Mouse (Mus musculus) mature B cell (primary cell): ENCODE results near the gene Tmem150a.

Source experiments
- in situ Hi-C: fragments of 300-500 bp; cut with MboI; formaldehyde crosslinking; loops from 2 replicates; pipeline ENCODE4 v1.14.3; 2019

Gene Tmem150a

DNA sequence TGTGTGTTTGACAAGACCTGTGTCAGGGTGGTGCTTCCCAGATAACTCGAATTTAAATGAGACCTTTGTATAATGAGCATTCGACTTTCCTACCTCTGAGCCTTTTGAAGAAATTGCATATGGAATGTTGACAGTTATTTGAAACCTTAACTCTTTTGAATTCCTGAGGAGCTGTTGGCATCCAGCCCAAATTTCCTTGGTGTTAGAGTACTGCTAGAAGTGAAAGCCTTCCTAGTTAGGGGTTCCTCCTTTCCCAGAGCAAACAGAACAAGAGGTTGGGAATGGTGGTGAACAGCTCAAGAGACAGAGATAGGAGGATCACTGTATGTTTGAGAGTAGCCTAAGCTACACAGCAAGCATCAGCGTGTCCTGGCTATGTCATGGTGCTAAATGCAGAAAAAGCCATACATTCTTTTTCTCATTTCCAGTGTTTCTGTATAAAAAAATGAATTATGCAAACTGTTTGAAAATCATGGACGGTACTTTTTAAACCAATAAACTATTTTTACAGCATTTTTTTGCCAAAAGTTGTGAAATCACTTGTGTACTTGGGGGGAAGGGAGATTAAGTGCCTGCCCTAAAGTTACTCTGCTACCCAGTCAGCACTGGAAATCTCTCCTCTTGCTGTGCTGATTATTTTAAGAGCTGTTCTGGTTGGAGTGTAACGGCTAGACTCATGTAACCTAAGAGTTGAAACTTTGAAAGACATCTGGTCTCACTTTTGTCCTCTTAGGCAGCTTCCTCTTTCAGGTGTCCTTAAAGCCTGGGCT lies 2.4 kb upstream of the Tmem150a start:
- in situ Hi-C loops, result no loop called here

DNA sequence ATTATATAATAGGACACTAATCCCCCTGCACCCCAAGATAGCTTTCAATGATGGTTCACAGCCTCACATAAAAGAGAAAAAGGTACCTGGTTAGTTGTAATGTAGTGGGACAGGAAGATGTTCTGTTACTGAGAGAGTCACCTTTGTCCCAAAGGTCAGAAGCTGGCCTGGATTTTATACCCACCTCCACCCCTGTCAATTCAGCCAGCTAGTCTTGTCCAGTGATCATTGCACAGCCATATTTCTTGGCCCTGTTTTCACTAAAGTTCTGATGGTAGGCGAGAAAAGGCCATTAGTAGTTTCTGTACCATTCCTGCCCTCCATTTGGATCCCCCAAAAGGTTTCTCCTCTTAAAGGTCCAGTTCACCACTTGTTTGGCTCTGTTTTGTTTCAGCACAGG lies 1.2 kb upstream of the Tmem150a start:
- in situ Hi-C loops, result no loop called here

DNA sequence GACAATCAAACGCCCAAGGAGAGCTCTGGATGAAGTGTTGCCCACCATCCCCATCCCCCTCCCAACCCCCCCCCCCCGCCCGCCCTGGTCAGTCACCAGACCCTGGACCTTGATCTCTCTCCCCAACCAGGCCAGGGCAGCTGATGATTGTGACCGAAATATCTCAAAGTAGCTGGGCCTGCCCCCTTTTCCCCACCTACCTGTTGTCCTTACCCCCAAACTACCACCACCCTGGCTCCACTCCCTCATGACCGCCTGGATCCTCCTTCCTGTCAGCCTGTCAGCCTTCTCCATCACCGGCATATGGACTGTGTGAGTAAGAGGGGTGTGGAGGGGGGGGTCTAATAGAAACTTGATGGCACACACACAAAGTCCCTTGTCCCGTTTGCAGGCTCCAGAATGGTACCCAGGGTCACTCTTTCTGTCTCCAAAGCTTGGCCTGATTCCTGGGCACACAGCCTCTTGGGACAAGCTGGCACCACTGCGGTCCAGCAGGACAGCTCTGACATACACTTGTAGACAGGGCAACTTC lies 820 bp downstream of the Tmem150a start:
- in situ Hi-C loops, result no loop called here

DNA sequence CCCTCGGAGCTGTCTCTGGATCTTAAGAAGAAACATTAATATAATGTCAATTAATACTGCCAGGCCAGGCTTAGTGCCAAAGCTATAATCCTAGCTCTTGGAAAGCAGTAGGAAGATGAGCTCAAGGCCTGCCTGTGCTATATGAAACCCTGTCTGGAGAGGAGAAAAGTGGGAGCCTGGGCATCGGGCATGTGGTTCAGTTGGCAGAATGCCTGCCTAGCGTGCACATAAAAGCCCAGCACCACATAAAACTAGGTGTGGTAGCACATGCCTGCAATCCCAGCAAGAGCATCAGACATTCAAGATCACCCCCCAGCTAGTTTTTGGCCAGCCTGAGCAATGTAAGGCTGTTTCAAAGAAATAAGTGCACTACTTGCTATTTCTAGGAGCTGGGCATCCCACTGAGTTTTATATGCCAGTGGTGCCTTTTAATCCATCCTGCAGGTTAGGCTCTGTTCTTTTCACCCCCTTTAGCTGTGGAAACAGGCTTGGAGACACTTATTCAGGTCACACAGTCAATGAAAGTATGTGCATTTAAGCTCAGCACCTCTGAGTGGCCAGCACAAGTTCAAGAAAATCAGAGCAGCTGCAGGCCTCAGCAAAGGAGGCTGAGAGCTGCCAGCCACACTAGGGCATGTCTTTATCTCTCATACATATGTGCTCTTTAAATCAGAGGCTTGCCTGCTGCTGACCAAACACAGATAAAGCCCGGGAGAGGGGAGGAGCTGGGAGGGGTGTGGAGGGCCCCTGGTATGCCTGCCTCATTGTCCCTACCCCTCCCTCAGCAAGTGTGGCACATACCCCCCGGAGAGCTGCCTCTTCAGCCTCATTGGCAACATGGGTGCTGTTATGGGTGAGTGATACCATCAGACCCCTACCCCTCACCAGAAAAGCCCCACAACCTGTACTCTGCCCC lies 2.2 kb downstream of the Tmem150a start:
- in situ Hi-C loops, result no loop called here

DNA sequence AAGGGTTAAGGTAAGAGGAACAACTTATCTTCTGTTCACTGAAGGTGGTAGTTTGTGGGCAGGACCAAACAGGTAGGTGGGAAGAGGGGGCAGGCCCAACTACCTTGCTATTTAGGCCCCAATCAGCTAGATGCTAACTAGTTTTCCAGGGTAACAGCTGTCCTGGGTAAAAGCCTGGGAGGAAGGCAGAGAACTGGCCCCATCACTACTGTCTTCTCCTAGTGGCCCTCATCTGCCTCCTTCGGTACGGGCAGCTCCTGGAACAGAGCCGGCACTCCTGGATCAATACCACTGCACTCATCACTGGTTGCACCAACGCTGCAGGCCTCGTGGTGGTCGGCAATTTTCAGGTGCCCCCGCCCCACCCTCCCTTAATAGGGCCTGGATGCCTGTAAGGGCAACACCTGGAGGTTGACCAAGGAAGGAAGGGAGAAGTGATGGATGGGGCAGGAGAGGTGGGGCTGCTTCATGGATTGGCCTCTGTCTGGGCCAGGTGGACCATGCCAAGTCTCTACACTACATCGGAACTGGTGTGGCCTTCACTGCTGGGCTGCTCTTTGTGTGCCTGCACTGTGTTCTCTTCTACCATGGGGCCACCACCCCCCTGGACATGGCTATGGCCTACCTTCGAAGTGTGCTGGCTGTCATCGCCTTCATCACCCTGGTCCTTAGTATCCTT lies 3.0 kb downstream of the Tmem150a start:
- in situ Hi-C loops, result no loop called here

DNA sequence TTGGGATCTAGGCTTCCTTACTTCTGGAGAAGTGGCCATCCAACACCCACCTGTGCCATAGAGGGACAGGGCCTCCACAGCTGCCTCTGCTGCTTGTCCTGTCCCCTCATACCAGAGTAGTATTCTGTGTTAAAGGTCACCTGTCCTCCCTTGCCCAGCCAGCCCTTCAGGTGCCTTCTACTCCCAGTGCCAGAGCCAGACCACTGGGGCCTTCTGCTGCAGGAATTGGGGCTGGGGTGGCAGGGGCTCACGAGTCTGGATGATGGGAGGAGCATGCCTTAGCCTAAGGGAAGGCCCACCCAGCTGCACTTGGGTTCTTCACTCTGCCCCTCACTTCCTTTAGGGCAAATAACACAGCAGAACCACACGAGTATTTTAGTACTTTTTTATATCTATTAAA lies 4.1 kb downstream of the Tmem150a start:
- in situ Hi-C loops, result no loop called here

DNA sequence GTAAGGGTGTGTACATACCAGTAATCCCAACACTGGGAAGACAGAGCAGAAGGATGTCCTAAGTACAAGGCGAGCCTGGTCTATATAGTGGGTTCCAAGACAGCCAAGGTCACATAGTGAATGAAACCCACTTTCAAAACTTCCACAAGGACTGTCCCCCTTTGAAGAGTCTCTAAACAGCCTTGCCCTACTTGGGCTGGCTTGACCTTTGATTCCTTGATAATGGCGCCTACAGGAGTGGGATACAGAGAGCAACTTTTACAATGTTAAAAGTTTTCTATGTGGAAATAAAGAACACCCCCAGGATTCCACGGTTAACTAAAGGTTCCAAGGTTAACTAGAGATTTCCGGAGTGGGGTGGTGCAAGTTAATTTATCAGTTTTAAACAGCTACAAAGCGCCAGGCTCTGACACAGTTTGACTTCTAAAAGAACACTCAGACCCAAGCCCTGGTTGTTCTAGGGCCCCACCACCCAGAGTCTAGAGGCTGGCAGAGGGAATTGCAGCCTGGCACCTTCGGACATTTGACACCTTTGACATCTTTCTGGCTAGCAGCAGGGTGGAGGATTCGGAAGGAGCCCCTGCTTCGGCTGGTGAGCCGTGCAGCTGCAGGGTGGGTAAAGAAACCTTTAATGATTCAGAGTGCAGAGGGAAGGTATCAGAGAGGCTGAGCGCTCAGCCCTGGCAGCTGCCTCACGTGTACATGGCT lies 4.8 kb downstream of the Tmem150a start:
- in situ Hi-C loops, result no loop called here

DNA sequence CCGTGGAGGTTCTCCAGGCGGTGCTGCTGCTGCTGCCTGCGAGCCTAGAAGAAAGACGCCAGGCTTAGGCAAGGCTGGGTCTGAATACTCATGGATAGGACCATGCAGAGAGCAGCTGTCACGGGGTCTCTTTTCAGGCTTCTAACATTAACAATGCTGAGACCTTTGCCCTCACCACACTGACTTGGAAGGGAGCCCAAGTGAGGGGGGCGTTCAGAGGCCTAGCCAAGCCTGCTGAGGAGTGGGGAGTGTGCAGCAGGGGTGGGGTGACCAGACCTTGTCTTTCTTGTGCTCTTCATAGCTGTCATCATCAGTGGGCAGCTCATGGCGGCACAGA lies 5.3 kb downstream of the Tmem150a start:
- in situ Hi-C loops, result no loop called here

DNA sequence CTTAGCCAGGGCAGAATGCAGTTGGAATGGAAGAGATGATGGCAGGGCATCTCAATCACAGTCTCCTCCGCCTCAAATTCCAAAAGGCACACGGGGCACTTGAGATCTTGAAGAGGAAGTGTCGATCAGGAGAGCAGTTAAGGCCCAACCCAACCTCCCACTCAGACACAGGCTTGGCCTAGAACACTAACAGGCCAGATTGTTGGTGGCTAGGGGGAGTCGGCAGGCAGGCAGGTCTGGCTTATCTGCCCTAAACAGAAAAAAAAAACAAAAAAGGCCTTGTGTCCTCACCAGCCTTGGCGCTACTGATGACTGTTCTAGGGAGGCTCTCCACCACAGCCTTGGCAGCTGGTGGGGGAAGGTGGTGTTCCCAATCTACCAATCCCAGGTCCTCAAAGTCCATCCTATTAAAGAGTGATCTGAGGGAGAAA lies 5.9 kb downstream of the Tmem150a start:
- in situ Hi-C loops, result no loop called here

DNA sequence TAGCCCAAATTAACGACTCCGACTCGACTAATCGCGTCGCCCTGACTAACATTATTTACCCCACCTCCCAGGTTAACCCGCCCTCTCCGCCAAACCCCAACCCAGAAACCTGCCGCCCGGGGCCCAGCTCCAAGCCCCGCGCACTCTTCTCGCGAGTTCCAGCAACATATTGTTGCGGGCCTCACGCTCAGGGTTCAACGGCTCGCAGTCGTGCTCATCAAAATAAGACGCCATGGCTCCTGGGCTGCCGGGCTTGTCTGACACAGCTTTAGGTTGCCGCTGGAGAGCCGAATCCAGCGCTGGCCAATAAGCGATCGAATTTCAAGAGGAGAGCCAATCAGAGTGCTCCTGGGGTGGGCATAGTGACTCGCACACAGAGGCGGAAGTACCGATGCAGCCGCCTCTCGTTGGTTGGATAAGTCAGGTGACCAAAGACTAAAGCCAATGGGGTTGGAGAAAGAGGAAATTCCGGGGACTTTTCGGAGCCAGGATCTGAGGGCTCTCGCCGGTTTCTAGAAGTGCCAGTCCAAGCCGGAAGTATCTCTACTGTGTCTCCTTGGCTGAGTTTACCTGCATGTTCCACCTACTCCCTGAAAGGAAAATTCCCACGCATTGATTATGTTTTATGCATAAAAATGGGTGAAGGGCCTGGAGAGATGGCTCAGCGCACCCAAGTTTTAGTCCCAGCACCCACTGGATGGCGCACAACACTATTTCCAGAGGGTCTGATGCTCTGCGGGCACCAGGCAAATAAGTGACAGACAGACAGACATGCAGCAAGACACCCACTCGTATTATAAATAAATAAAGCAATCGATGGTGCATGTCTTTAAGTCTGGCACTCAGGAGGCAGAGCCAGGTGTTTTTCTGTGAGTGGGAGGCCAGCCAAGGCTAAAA lies 7.1 kb downstream of the Tmem150a start:
- in situ Hi-C loops, result no loop called here

DNA sequence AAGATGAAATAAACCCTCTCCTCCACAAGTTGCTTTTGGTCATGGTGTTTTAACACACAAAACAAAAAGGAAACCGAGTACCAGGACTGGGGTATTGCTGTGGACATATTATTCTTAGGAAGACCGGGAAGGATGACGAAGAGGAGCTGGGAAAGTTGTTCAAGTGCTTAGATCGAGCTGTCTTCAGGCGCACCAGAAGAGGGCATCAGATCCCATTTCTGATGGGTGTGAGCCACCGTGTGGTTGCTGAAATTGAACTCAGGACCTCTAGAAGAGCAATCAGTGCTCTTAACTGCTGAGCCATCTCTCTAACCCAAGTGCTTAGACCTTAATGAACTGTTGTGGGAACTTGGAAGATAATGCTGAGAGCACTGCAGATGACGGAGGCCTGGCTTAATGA lies 8.8 kb downstream of the Tmem150a start:
- in situ Hi-C loops, result no loop called here

DNA sequence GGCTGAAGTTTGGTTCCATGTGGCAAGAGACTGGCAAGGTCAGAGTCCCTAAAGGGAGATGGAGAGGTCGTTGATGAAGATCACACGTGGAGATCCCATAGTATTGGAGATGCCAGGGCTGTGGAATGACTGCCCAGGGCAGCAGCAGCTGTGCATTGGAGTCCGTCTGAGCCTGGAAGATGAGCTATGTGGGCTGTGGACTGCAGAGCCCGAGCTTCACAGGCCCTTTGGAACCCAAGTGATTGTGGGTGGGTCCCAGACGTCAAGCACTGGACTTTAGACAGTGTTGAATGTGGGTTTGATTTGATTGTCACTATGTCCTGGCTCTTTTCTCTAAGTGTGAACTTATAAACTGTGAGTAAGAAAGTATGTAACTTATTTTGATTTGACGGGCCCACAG lies 9.7 kb downstream of the Tmem150a start:
- in situ Hi-C loops, result no loop called here

DNA sequence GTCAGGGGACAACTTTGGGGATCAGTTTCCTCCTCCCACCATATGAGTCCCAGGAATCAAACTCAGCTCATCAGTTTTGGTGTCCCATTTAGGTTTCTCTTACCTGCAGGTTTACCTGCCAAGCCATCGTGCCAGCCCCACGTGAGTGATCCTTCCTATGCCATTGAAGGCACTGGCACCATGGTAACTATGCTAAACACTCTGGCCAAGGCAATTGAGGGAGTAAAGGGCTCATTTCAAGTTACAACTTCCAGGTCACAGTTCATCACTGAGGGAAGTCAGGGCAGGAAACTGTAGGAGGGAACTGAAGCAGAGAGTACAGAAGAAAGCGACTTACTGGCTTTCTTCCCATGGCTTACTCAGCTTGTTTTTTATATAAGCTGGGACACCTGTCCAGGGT lies 11.1 kb downstream of the Tmem150a start:
- in situ Hi-C loops, result no loop called here

DNA sequence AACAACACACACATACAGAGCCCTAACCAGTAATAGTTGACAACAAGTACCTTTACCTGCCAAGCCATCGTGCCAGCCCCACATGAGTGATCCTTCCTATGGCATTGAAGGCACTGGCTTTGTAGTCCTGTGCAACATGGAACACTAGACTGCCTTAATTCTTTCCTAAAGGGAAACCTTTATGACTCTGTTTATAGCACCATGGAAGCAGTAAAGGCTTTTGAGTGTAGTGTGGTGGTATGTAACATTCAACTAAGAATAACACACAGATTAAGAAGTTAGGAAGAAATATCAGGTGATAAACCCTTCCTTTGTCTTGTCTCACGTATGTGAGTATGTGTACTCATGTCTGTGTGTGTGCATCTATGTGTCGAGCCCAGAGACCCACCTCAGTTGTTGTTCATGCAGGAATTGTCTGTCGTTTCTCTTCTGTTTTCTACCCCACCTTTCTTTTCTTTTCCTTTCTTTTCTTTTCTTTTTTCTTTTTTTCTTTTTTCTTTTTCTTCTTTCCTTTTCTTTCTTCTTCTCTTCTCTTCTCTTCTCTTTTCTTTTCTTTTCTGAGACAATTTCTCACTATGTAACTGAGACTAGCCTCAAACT lies 11.7 kb downstream of the Tmem150a start, which contains the start of gene Rnf181:
TSS of gene Rnf181 (minus strand) at position 113 of the 600 bp plus-strand sequence.
- in situ Hi-C loops, result no loop called here

DNA sequence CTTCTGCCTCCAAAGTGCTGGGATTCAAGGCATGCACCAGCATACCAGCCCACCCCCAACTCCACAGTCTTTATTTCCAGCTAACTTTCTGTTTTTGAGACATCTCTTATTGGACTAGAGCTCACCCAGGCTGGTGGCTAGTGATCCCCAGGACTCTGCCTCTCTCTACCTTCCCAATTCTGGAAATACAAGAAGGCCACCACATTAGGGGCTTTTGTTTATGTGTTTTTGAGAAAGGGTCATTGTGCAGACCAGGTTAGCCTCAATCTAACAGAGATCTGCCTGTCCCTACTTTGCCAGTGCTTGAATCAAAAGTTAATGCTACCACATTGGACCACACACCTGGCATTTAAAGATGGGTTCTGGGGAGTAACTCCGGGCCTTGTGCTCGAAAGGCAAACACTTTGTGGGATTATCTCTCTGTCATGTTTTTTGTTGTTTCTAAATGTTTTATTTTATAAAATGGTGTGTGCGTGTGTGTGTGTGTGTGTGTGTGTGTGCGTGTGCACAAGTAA lies 12.3 kb downstream of the Tmem150a start:
- in situ Hi-C loops, result no loop called here

DNA sequence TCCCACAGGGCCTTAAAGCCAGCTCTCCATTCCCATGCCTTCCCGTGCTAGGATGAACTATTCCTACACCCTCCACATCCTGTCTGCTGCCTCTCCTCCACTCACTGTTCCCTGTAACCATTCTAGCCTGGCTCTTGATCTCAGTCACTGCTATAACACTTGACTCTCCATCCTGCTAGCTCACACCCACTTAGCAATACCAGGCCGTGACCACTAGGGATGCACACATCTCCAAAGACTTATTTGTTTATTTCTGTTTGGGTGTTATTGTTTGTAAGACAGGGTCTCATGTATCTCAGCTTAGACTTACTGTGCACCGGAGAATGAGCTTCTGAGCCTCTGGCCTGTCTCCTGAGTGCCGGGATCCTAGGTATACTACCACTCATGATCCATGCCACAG lies 14.3 kb downstream of the Tmem150a start:
- in situ Hi-C loops, result no loop called here

DNA sequence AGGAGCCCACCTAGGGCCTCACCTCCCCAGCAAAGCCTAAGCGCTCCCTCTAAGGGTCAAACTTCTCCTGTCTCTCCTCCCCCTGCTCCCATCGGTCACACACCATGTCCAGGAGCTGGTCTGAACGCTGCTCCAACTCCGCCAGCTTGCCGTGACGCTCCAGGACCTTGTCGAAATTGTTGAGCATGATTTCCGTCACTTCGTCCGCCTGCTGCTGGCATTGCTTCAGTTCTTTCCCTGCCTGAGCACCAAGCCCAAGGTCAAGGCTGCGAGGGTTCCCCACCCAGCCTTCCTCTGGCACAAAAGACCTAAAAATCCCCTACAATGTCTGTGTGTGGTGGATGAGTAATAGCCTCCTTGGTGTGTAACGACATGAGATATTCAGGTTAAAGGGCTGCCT lies 14.8 kb downstream of the Tmem150a start:
- in situ Hi-C loops, result no loop called here

DNA sequence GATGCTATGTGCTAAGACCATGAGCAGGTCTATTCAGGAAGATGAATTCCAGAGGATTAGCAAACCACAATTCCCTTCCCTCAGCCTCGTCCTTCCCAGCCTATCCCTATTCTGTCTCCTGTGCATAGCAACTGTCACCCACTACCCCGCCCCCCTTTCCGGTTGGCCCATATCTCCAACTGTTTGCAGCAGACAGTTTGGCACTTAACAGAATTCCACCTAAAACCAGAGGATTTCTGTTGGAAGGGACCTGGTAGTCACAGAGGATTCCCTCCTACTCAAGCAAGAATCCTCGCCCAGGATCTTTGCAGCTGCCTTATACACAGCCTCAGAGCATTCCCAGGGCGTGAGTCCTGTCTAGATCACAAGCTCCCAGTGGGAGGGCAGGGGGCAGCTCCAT lies 15.9 kb downstream of the Tmem150a start:
- in situ Hi-C loops, result no loop called here

DNA sequence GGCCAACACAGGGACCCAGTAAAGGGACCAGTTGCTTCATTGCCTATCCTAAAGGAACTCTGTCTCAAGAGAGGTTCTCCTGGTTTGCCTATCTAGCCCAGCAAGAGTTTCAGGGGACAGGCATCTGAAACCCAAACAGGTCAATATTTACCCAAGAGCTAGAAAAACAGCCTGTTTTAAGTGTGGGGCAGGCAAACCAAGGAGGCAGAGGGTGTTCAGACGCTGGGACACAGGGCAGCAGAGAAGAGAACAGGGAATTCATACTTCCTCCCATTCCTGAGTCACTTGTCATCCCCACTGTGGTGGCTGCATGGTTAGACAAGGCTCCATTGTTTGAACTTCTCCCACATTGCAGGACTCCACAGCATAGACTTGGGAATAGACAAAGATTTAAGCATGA lies 16.3 kb downstream of the Tmem150a start:
- in situ Hi-C loops, result no loop called here

DNA sequence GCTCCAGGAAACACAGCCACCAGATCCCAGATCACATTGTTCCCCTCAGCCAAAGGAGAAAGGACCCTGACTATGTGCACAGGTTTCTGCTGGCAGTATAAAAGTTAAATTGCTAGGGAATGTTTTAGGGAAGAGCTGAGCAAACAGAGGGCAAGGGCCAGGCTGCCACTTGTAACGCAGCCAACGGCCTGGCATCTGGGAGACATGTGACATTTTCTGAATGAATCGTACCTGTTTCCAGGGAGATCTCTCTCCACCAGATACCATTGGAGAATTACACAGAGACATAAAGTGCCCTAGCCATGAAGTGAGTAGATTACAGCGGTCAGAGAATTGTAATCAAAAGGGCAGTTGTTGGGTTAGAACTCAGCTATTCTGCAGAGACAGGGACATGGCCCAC lies 17.9 kb downstream of the Tmem150a start:
- in situ Hi-C loops, result no loop called here
